Mouse (Mus musculus) left cerebral cortex, postnatal 4 days (tissue): Measurements from ENCODE around the gene Slc47a2. TPM values are rescaled to one million over a fixed set of nuclear protein-coding genes. Genes with fewer than 3 reads are reported as not detected.
A peak's percentile ranks its signal among the peaks of the same experiment; 100 is the strongest.
"Not testable (repeated sequence)": the region's sequence is repeated elsewhere in the genome, so short reads cannot be mapped to it uniquely, and the experiment has no call there.

Experiments used
- DNase-seq: peaks from one replicate; pipeline ENCODE4 v3.0.0-alpha.2; 2022
- intact Hi-C: fragments of 180-260 bp; cut with DNase I; formaldehyde crosslinking; loops from one replicate; pipeline ENCODE4 v1.15.1; 2025
- total RNA-seq, 2 experiments: library from RNA; stranded (reverse); gene quantifications; 2 replicates each; pipeline ENCODE4 v1.2.3; 2021

Slc47a2 gene
- total RNA-seq, 2 experiments from 2014 or later: 0.20 to 0.28 TPM

DNA sequence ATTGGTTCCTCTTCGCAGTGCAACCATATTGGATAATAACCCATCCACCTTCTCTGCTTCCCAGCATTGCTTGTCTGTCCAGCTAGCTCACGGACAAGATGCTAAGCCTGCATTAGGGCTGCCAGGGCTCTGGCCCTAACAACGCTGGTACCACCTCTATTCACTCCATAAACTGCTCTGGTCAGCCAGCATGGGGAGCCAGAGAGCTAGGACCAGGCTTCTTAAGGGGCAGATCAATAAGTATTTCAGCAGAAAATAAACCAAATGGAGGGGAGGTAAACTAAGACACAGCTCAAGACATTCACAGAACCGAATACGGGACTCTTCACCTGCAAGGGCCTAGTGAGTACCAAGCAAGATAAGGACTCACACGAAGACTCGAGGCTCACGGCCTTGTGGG lies 3.5 kb upstream of the Slc47a2 start:
- intact Hi-C loops: no loop called here
- no peak for DNase-seq

- intact Hi-C loops: no loop called here
- no peak for DNase-seq
These were observed 689 bp downstream of the Slc47a2 start for GRCm38 (mm10) chr11:61341971-61342370.

- intact Hi-C loops: no loop called here
These were observed 1.4 kb downstream of the Slc47a2 start for GRCm38 (mm10) chr11:61341233-61341632.

GRCm38 (mm10) chr11:61340374-61340773 lies 2.3 kb downstream of the Slc47a2 start:
- intact Hi-C loops: no loop called here

More at GRCm38 (mm10) chr11:61341233-61341632, 1.4 kb downstream of the Slc47a2 start:
- DNase-seq: no peak

DNA sequence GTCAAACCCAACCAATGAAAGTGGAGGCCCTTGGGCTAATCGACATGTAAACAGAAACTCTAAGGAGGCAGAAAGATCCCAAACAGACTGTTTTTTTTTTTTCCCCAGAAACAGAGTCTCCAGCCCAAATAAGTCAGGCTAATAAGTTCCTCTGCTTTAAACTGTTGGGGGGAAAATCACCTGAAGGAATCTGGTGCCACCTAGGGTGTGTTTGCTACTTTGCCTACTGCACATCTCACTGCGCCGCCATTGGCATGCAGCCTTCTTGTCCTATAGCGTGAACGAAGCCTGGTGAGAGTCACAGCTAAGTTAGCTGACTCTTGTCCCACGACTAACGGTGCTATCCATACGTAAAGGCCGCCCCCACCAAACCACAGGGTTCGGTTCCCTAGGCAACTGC lies 5.1 kb downstream of the Slc47a2 start:
- intact Hi-C loops: no loop called here
- DNase-seq: no peak

More at GRCm38 (mm10) chr11:61340374-61340773, 2.3 kb downstream of the Slc47a2 start:
- DNase-seq: no peak

- intact Hi-C loops: no loop called here
- no peak for DNase-seq
These were observed 21.6 kb downstream of the Slc47a2 start for GRCm38 (mm10) chr11:61320904-61321687.

- intact Hi-C loops: no loop called here
- no peak for DNase-seq
These were observed 22.6 kb downstream of the Slc47a2 start for GRCm38 (mm10) chr11:61319923-61320567.

DNA sequence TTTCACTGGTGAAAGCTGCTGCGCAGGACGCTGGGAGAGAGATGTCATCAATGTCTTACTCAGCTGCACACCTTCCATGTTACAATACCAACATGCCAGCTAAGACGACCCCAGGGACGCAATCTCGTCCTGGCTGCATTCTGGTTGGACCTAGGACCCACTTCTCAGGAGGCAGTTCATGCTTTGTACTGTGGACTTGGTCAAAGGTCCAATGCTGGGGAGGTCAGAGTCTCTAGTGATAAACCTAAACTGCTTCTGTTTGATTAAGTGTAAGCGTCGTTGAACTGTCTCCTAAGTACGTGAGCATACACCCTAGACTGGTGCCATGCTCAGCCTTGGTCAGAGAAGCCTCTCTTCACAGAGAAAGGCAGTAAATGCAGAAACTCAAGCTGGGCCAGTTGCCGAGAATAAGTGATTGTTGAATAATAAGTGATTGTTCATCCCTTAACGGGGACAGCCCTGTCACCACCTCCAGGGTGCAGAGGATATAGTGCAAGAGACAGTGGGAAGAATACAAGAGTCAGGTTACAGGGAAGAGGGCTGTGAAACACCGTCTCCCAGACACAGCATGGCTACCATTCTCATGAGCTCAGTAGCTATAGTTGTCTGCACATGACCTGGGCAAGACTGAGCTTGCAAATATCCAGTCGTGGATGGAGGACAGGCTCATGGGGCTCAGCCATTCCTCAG lies 23.3 kb downstream of the Slc47a2 start:
- intact Hi-C loops: no loop called here
- DNase-seq: no peak

GRCm38 (mm10) chr11:61316864-61317263 lies 25.8 kb downstream of the Slc47a2 start:
- intact Hi-C loops: no loop called here
- DNase-seq: no peak

- intact Hi-C loops: no loop called here
- DNase-seq: no peak
These were observed 32.3 kb downstream of the Slc47a2 start for GRCm38 (mm10) chr11:61310321-61310720.

DNA sequence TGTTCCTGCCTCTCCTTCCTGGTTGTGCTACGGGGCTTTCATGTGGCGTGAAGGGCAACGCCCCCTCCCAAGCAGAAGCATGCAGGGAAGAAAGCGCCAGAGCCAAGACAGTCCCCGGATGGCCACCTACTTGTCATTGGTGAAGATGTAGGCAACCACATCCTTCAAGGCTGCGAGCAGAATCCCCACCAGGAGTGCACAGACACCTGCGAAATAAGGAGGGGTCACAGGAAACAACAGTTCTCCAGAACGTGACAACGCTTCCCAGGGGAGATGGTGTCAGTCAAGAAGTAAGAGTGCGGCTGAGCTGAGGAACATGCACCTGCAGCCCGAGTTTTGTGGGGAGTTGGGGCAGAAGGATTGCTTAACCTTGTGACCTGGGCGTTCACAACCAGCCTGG lies 32.8 kb downstream of the Slc47a2 start:
- no peak for DNase-seq
- intact Hi-C loops: no loop called here

- DNase-seq: no peak
- intact Hi-C loops: no loop called here
These were observed 34.9 kb downstream of the Slc47a2 start for GRCm38 (mm10) chr11:61307795-61308194.

GRCm38 (mm10) chr11:61305377-61305776 lies 37.3 kb downstream of the Slc47a2 start:
- DNase-seq: peak; percentile 28

GRCm38 (mm10) chr11:61304535-61304934 lies 38.1 kb downstream of the Slc47a2 start:
- DNase-seq, intact Hi-C loops: not testable (repeated sequence)

More at GRCm38 (mm10) chr11:61305377-61305776, 37.3 kb downstream of the Slc47a2 start:
- intact Hi-C loops: no loop called here

GRCm38 (mm10) chr11:61300716-61301392 lies 41.8 kb downstream of the Slc47a2 start:
- intact Hi-C loops: no loop called here

DNA sequence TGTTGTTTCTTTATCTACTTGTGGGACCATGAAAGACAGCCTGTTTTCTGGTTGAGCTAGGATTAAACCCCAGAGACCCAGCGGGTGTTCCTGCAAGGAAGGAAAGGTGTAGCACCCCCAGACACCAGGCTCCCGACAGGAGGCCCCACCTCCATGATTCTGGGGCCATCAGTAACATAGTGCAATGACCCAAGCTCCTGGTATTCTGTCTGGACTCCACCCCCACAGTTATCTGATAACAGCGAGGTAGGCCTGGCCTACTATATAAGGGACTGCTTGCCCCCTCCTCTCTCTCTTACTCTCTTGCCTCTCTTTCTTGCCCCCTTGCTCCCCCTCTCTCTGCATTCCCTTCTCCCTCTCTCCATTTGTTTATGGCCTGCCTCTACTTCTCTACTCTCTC lies 42.5 kb downstream of the Slc47a2 start:
- no peak for DNase-seq
- intact Hi-C loops: no loop called here

More at GRCm38 (mm10) chr11:61300716-61301392, 41.8 kb downstream of the Slc47a2 start:
- no peak for DNase-seq

DNA sequence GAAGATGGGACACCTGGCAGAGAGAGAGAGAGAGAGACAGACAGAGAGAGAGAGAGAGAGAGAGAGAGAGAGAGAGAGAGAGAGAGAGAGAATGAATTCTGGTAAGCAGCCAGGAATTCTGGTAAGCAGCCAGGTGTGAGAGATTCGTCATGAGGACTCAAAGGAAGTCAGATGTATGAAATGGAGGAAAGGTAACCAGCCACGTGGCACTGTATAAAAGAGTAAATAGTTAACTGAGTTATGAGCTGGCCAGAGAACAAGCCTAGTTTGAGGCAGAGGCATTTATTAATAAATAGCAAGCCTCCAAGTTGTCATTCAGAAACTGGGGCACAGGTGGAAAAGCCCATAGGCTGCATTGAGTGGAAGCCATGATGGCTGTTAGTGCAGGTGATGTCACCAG lies 44.8 kb downstream of the Slc47a2 start:
- DNase-seq: no peak
- intact Hi-C loops: no loop called here

- intact Hi-C loops: no loop called here
These were observed 45.3 kb downstream of the Slc47a2 start for GRCm38 (mm10) chr11:61297326-61297725.

GRCm38 (mm10) chr11:61296556-61296955 lies 46.1 kb downstream of the Slc47a2 start:
- intact Hi-C loops: no loop called here
- no peak for DNase-seq

More at GRCm38 (mm10) chr11:61297326-61297725, 45.3 kb downstream of the Slc47a2 start:
- DNase-seq: no peak

DNA sequence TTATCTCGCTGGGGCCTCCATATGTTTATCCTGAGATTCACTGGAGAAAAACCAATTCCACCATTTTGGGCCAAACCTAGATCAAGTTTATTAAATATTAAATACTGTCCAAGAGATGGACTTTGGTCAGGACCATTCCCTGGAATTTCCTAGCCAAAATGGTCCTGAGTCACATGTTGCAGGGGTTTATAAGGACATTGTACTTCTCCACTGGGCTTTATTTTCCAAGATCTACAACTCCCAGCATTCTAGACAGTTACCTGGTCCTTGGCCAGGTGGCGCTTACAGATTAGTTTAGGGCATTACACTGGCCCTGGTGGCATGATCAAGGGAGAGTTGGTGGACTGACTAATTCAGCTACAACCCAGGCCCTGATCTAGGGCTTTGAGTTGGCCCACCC lies 47.1 kb downstream of the Slc47a2 start:
- DNase-seq: no peak
- intact Hi-C loops: no loop called here

DNA sequence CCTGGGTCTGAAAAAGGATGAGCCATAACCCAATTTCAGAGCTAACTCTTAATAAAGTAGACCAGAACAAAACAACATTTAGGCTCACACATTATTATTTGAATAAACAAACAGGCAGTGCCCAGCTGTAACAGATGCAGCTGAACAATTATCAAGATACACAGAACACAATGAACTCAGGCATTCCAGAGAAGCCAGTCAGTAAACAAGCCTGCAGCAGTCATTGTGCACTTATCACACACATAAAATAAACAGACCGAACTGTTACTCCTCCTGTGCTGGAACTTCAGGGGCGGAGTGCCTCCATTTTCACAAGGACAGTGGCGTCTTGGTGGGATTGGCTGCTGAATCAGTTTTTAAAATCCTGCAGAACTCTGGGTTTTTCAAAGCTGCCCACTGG lies 48.2 kb downstream of the Slc47a2 start:
- no peak for DNase-seq
- intact Hi-C loops: no loop called here
